Comparison of ENCODE assay signal across 24 mouse cellular contexts in the genomic region with DNA sequence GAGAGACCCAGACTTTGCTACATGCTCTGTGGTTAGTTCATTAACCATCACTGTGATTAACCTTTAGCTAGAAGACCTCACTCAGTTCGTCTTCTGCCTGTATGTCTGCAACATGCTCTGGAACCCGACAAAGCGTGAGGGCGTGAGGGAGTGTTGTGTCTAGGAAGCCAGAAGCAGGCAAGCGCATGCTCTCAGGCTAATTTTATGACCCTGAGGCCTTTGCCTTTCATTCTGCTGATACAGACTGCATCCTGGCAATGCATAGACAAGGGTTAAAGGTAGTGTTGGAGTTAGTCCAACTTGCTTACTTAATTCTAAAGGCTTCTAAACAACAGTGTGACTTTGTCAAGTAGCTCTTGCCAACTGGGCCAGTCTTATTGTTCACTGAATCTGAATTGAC.
DNase-seq lines count a peak whose midpoint lies in the region; ATAC-seq and TF ChIP-seq lines count a peak whose summit lies in the region.
"Had no signal": no experiment of that assay in that cellular context is flagged by ENCODE, and none has a peak within 500 bp of the region (broad histone marks: within the 10 kb centered on the region; RNA-seq: fewer than 3 reads in every experiment).

No protein-coding gene starts in this region.

- no peak overlapping the region for H3K9ac ChIP-seq in midbrain, postnatal 0 days (replicated peaks; ENCODE audit: low read length, poor library complexity, severe bottlenecking)
- no peak overlapping the region for H3K9ac ChIP-seq in midbrain, embryonic 15.5 days
- H3K9ac ChIP-seq in kidney, embryonic 16.5 days (replicated peaks; ENCODE audit: low read length) = no peak overlapping the region
- H3K9ac ChIP-seq: heart, embryonic 15.5 days; hindbrain, embryonic 13.5 days; limb, embryonic 15.5 days; stomach, embryonic 15.5 days had no signal

- no peaks in the 10 kb centered on the region for H3K9me3 ChIP-seq in midbrain, postnatal 0 days (ENCODE audit: low read length)
- no peaks in the 10 kb centered on the region for H3K9me3 ChIP-seq in midbrain, embryonic 15.5 days
- H3K9me3 ChIP-seq in kidney, embryonic 16.5 days (ENCODE audit: low read length) = no peaks in the 10 kb centered on the region
- H3K9me3 ChIP-seq: heart, embryonic 15.5 days; hindbrain, embryonic 13.5 days; limb, embryonic 15.5 days; stomach, embryonic 15.5 days had no signal

- no peaks in the 10 kb centered on the region for H3K4me1 ChIP-seq in midbrain, postnatal 0 days (ENCODE audit: insufficient read depth, low read length)
- H3K4me1 ChIP-seq in midbrain, embryonic 15.5 days = 0 out of 2 replicates have a peak, but pooled peaks cover 3% of the 10 kb centered on the region
- H3K4me1 ChIP-seq in kidney, adult 2 months (ENCODE audit: control insufficient read depth, insufficient read depth, low read length) = no peaks in the 10 kb centered on the region
- H3K4me1 ChIP-seq in kidney, embryonic 16.5 days (ENCODE audit: insufficient read depth, low read length) = no peaks in the 10 kb centered on the region
- H3K4me1 ChIP-seq: heart, embryonic 15.5 days; limb, embryonic 15.5 days; stomach, embryonic 15.5 days had no signal

- H3K27ac ChIP-seq in midbrain, postnatal 0 days (ENCODE audit: low read depth, low read length) = no peak overlapping the region
- no peak overlapping the region for H3K27ac ChIP-seq in midbrain, embryonic 15.5 days
- H3K27ac ChIP-seq in kidney, adult 2 months (ENCODE audit: insufficient read depth, low read depth, low read length) = peak overlapping the region; percentile 20; the same call in 1 of the 2 replicates
- H3K27ac ChIP-seq in kidney, embryonic 16.5 days (ENCODE audit: low read length) = no peak overlapping the region
- H3K27ac ChIP-seq: heart, embryonic 15.5 days; hindbrain, embryonic 13.5 days; left cerebral cortex, adult 2 months; limb, embryonic 15.5 days; stomach, embryonic 15.5 days had no signal

- H3K36me3 ChIP-seq in midbrain, postnatal 0 days (ENCODE audit: insufficient read depth, low read length) = no peaks in the 10 kb centered on the region
- H3K36me3 ChIP-seq in midbrain, embryonic 15.5 days (replicated peaks) = no peaks in the 10 kb centered on the region
- no peaks in the 10 kb centered on the region for H3K36me3 ChIP-seq in kidney, adult 2 months (ENCODE audit: control insufficient read depth, insufficient read depth, low read length)
- no peaks in the 10 kb centered on the region for H3K36me3 ChIP-seq in kidney, embryonic 16.5 days (ENCODE audit: insufficient read depth, low read length)
- H3K36me3 ChIP-seq: heart, embryonic 15.5 days; hindbrain, embryonic 13.5 days; limb, embryonic 15.5 days; stomach, embryonic 15.5 days had no signal

- DNase-seq in midbrain, postnatal 0 days (ENCODE audit: low spot score) = peak; percentile 33
- peak; percentile 62 for DNase-seq in kidney, adult 2 months
- peak; percentile 4 to 21 for DNase-seq in kidney, postnatal 4 days
- DNase-seq in heart, adult 11 months = no peak
- no peak for DNase-seq in layer of hippocampus, adult 11-12 months (ENCODE audit: low spot score)
- DNase-seq: adrenal gland, adult 8-10 months; cerebellum, adult 8-10 months; cerebellum, postnatal 36 days; embryo, embryonic 11 days; gastrocnemius, postnatal 25 days; heart, postnatal 36 days; left cerebral cortex, postnatal 4 days; right cerebral cortex, adult 18-20 months; thymus, postnatal 36 days had no signal

- no peak for TF ChIP-seq POLR2A in kidney, adult 2 months (IDR thresholded peaks at IDR 0.05; ENCODE audit: low read depth, low read length)

- no peak for TF ChIP-seq CTCF in midbrain, postnatal 0 days (IDR thresholded peaks at IDR 0.05)
- no peak for TF ChIP-seq CTCF in kidney, adult 2 months (conservative IDR thresholded peaks at IDR 0.05; ENCODE audit: insufficient read depth, insufficient read length, low read depth, low read length)

- ATAC-seq in midbrain, postnatal 0 days (ENCODE audit: low FRiP score) = no peak
- no peak for ATAC-seq in midbrain, embryonic 15.5 days (replicated peaks)
- ATAC-seq in kidney, embryonic 16.5 days (ENCODE audit: low FRiP score, low TSS enrichment) = peak; percentile 78
- ATAC-seq: forebrain, embryonic 16.5 days; lung, postnatal 0 days had no signal

- no peak overlapping the region for H3K4me3 ChIP-seq in midbrain, postnatal 0 days (ENCODE audit: low read depth, low read length)
- no peak overlapping the region for H3K4me3 ChIP-seq in midbrain, embryonic 15.5 days
- no peak overlapping the region for H3K4me3 ChIP-seq in kidney, adult 2 months (ENCODE audit: insufficient read depth, low read depth, low read length)
- H3K4me3 ChIP-seq in kidney, embryonic 16.5 days (ENCODE audit: low read length) = no peak overlapping the region
- H3K4me3 ChIP-seq: heart, embryonic 15.5 days; hindbrain, embryonic 13.5 days; left cerebral cortex, adult 2 months; limb, embryonic 15.5 days; stomach, embryonic 15.5 days had no signal

- WGBS in midbrain, postnatal 0 days = 80% methylated on average over 5 of the region's 5 CpGs
- 78% methylated on average over 5 of the region's 5 CpGs for WGBS in midbrain, embryonic 15.5 days
- WGBS in kidney, adult 2 months = 29% methylated on average over 5 of the region's 5 CpGs
- 37% methylated on average over 5 of the region's 5 CpGs for WGBS in kidney, embryonic 16.5 days

- no peak overlapping the region for H3K4me2 ChIP-seq in midbrain, postnatal 0 days (ENCODE audit: low read depth, low read length, poor library complexity, severe bottlenecking)
- no peak overlapping the region for H3K4me2 ChIP-seq in midbrain, embryonic 15.5 days
- no peak overlapping the region for H3K4me2 ChIP-seq in kidney, embryonic 16.5 days (replicated peaks; ENCODE audit: low read depth, low read length)
- H3K4me2 ChIP-seq: heart, embryonic 15.5 days; hindbrain, embryonic 13.5 days; limb, embryonic 15.5 days; midbrain, embryonic 11.5 days; stomach, embryonic 15.5 days had no signal

- no peaks in the 10 kb centered on the region for H3K27me3 ChIP-seq in midbrain, postnatal 0 days (ENCODE audit: insufficient read depth, low read length)
- H3K27me3 ChIP-seq in midbrain, embryonic 15.5 days (replicated peaks) = no peaks in the 10 kb centered on the region
- H3K27me3 ChIP-seq in kidney, adult 2 months (replicated peaks; ENCODE audit: control insufficient read depth, insufficient read depth, low read length) = no peaks in the 10 kb centered on the region
- H3K27me3 ChIP-seq in kidney, embryonic 16.5 days (ENCODE audit: insufficient read depth, low read length) = no peaks in the 10 kb centered on the region
- H3K27me3 ChIP-seq: heart, embryonic 15.5 days; hindbrain, embryonic 13.5 days; limb, embryonic 15.5 days; stomach, embryonic 15.5 days had no signal

Comparison
In these comparisons a context has a peak if more than half of its experiments do, and no peak if none do; other contexts are left out.
1. DNase-seq: peak in midbrain, postnatal 0 days (single experiment), kidney, adult 2 months (single experiment) and kidney, postnatal 4 days (2 of 2); none in heart, adult 11 months (single experiment) and layer of hippocampus, adult 11-12 months (single experiment).